Mouse (Mus musculus) mature B cell (primary cell): ENCODE data around the gene Hcar1.

Source experiments
- in situ Hi-C: fragments of 300-500 bp; cut with MboI; formaldehyde crosslinking; loops from 2 replicates; pipeline ENCODE4 v1.14.3; 2019

The Hcar1 gene

GRCm38 (mm10) chr5:123879928-123880327, at the start of gene Hcar1:
Gene Hcar1, minus strand, starts transcription at chr5:123880020.
- in situ Hi-C loops: no loop called here

- in situ Hi-C loops: no loop called here
Observed at GRCm38 (mm10) chr5:123927118-123927517, 47.3 kb upstream of the Hcar1 start, which contains the start of gene Gm43518. Gene Gm43518, plus strand, starts transcription at chr5:123927418.

GRCm38 (mm10) chr5:123922112-123922511, 42.3 kb upstream of the Hcar1 start:
- in situ Hi-C loops: no loop called here

- in situ Hi-C loops: no loop called here
Observed at GRCm38 (mm10) chr5:123914852-123915251, 35.0 kb upstream of the Hcar1 start.

GRCm38 (mm10) chr5:123907631-123907977, 27.8 kb upstream of the Hcar1 start:
- in situ Hi-C loops: no loop called here

- in situ Hi-C loops: no loop called here
Observed at GRCm38 (mm10) chr5:123906976-123907630, 27.3 kb upstream of the Hcar1 start, which contains the start of gene Denr. Gene Denr, plus strand, starts transcription at chr5:123907175.

GRCm38 (mm10) chr5:123906146-123906975, 26.5 kb upstream of the Hcar1 start:
- in situ Hi-C loops: no loop called here

- in situ Hi-C loops: no loop called here
Observed at GRCm38 (mm10) chr5:123904059-123904672, 24.3 kb upstream of the Hcar1 start.

- in situ Hi-C loops: no loop called here
Observed at GRCm38 (mm10) chr5:123897352-123897751, 17.5 kb upstream of the Hcar1 start.

GRCm38 (mm10) chr5:123896395-123896794, 16.6 kb upstream of the Hcar1 start:
- in situ Hi-C loops: no loop called here

GRCm38 (mm10) chr5:123893520-123893919, 13.7 kb upstream of the Hcar1 start:
- in situ Hi-C loops: no loop called here

- in situ Hi-C loops: no loop called here
Observed at GRCm38 (mm10) chr5:123891669-123892068, 11.8 kb upstream of the Hcar1 start.

- in situ Hi-C loops: no loop called here
Observed at GRCm38 (mm10) chr5:123890987-123891386, 11.2 kb upstream of the Hcar1 start.

GRCm38 (mm10) chr5:123890312-123890711, 10.5 kb upstream of the Hcar1 start:
- in situ Hi-C loops: no loop called here

GRCm38 (mm10) chr5:123886365-123886764, 6.5 kb upstream of the Hcar1 start:
- in situ Hi-C loops: no loop called here

GRCm38 (mm10) chr5:123884332-123884731, 4.5 kb upstream of the Hcar1 start:
- in situ Hi-C loops: no loop called here

- in situ Hi-C loops: no loop called here
Observed at GRCm38 (mm10) chr5:123883891-123884290, 4.1 kb upstream of the Hcar1 start.

GRCm38 (mm10) chr5:123880778-123881177, 958 bp upstream of the Hcar1 start:
- in situ Hi-C loops: no loop called here

GRCm38 (mm10) chr5:123878056-123878455, 1.8 kb downstream of the Hcar1 start:
- in situ Hi-C loops: no loop called here

GRCm38 (mm10) chr5:123874177-123874576, 5.6 kb downstream of the Hcar1 start:
- in situ Hi-C loops: no loop called here

GRCm38 (mm10) chr5:123869615-123870014, 10.2 kb downstream of the Hcar1 start:
- in situ Hi-C loops: no loop called here

GRCm38 (mm10) chr5:123866457-123866856, 13.4 kb downstream of the Hcar1 start:
- in situ Hi-C loops: no loop called here

GRCm38 (mm10) chr5:123865365-123865764, 14.5 kb downstream of the Hcar1 start, which contains the start of gene Hcar2:
Gene Hcar2, minus strand, starts transcription at chr5:123865499.
- in situ Hi-C loops: no loop called here
